Mouse (Mus musculus): ENCODE measurements around the gene Ctso. TPM values are rescaled to one million over a fixed set of nuclear protein-coding genes. Genes with fewer than 3 reads are reported as not detected.

The Ctso gene
- polyA plus RNA-seq, 1 experiment = 1.7 TPM

DNA sequence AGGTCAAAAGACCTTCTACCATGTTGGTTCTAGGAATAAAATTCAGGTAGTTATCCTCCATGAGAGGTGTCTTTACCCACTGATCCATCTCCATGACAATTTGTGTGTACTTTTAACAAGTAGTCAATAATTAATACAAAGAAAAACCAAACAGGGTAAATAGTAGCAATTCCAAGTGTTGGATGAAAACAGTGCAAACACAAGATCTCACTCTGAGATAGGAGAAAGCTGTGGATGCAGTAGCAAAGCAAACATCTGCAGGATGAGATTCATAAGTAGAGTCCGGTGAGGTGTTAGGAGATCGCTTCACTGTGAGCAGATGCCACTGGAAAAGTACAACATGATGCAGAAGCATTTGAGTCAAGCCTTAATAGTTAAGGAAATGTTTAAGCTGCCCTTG lies 53.7 kb downstream of the Ctso start:
- no peak for TF ChIP-seq GATA1 (IDR thresholded peaks at IDR 0.05; ENCODE audit: low read length)

DNA sequence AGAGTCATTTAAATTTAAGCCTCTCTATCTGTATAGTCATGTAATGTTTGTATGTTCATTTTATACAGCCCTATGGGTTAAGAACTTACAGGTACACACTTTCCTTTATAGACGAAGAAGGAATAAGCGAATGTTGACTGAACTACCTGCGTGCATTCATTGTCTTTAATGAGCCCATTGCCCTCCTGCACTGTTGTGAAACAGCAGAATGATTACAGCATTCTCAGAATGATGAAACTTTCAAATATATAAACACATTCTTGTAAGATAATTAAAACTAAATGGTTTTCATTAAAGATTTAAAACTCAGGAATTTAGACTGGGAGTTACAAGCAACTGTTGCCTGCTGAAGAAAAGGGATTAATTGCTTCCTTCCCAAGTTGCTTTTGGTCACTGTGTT lies 55.2 kb downstream of the Ctso start:
- no peak for TF ChIP-seq GATA1 (IDR thresholded peaks at IDR 0.05; ENCODE audit: low read length)

DNA sequence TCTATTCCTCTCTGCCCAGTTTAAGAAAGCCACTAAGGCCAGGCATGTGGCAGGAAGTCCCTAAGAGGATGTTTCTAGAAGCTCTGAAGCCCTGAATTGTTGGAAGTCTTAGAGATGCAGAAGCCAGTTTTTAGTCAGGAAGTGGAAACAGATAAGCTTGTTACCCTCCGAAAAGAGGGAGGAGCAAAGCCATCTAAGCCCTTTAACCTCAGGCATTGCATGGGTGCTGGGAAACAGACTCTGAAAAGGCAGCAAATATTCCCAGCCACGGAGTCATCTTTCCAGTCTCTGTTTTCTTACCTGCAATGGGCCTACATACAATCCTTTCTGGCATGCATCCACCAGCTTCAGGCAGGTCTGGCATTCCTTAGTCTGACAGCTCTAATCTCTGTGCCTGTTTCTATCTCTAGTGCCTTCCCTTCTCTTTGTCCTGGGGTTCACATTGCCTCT lies 57.3 kb downstream of the Ctso start:
- TF ChIP-seq GATA1 (IDR thresholded peaks at IDR 0.05; ENCODE audit: low read length) = no peak

DNA sequence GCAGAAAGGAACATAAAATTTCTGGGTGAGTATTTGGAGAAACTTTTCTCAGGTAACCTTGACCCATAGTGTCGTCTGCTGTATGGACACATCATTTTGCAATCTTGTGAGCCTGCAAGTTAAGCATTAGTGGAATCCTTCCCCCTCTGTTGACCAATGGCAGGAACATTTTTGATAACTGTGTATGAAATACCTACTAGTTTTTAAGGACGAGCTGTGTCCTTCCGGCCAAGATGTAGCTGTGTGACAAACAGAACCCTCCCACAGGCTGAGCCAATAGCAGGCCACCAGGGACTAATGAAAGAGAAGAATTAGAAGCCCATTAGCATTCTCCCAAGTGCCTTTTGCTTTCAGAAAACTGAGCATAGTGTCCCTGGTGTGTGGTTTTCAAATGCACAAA lies 58.1 kb downstream of the Ctso start:
- TF ChIP-seq GATA1 (IDR thresholded peaks at IDR 0.05; ENCODE audit: low read length) = no peak

DNA sequence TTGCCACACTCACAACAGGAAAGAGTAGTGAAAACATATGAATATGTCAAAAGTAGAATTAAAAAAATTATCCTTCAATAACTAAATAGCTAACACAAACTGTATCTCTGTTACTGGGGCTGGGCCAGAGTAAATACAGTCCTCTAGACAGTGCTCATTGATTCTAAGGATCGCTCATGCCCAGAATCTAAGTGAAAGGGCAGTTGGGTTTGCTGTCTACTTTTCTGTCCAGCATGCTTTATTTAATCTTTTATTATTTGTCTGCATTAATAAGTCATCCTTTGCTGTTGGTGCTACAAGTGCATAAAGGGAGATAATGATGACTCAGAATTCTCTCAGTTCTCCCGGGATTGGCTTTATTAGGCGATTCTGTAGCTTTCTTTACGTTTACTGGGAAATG lies 63.0 kb downstream of the Ctso start:
- TF ChIP-seq GATA1 (IDR thresholded peaks at IDR 0.05; ENCODE audit: low read length) = no peak

DNA sequence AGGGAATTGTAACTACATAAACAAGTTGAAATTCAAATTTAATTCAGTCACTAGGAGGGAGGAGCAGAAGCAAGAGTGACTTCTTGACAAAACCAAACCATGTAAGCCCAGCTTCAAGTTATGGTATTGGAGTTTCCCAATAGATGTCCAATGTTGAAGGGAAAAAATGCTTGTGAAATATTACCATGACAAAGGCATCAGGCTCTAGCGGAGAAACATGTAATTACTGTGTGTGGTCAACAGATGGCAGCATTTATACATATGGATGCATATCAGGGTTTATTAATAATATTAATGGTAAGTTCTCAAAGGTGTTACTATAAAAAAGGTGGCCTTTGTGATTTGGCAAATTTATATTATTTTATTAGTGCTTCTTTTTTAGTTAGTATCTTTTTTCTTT lies 63.6 kb downstream of the Ctso start:
- no peak for TF ChIP-seq GATA1 (IDR thresholded peaks at IDR 0.05; ENCODE audit: low read length)

Other genes with a start within 250 kb of the Ctso start
- gene Tdo2, start 43.6 kb downstream of the Ctso start, polyA plus RNA-seq (2012) = not detected in 2 replicates
- gene Asic5, start 49.7 kb downstream of the Ctso start, polyA plus RNA-seq (2012) = not detected in 2 replicates
- not detected in 2 replicates for gene Gucy1b1, start 142.1 kb downstream of the Ctso start, polyA plus RNA-seq (2012)
- not detected in 2 replicates for gene Gucy1a1, start 213.2 kb downstream of the Ctso start, polyA plus RNA-seq (2012)